ENCODE assay signal across 9 mouse cellular contexts in genomic region chr5:66083350-66083749, GRCm38 (mm10).
DNase-seq lines count a peak whose midpoint lies in the region; ATAC-seq and TF ChIP-seq lines count a peak whose summit lies in the region.
"Had no signal": no experiment of that assay in that cellular context is flagged by ENCODE, and none has a peak within 500 bp of the region (broad histone marks: within the 10 kb centered on the region; RNA-seq: fewer than 3 reads in every experiment).

No protein-coding gene starts in this region.

- no peak for ATAC-seq in forebrain, embryonic 11.5 days (replicated peaks; ENCODE audit: low FRiP score)
- no peak for ATAC-seq in forebrain, embryonic 15.5 days (replicated peaks)
- ATAC-seq in inflammation-experienced regulatory T-cells, adult 6 months, result peak; percentile 85

- H3K27ac ChIP-seq in forebrain, embryonic 11.5 days (ENCODE audit: low read depth, low read length), result no peak overlapping the region
- no peak overlapping the region for H3K27ac ChIP-seq in forebrain, embryonic 15.5 days (replicated peaks)
- no peak overlapping the region for H3K27ac ChIP-seq in testis, adult 2 months (ENCODE audit: control insufficient read depth, insufficient read depth, low read depth, low read length)
- H3K27ac ChIP-seq: hindbrain, embryonic 15.5 days had no signal

- TF ChIP-seq CTCF in testis, adult 2 months (IDR thresholded peaks at IDR 0.05; ENCODE audit: control insufficient read depth, insufficient read depth, insufficient replicate concordance, low read depth, low read length), result peak; percentile 98

- no peaks in the 10 kb centered on the region for H3K4me1 ChIP-seq in forebrain, embryonic 11.5 days (replicated peaks; ENCODE audit: control insufficient read depth, insufficient read depth, low read length)
- no peaks in the 10 kb centered on the region for H3K4me1 ChIP-seq in forebrain, embryonic 15.5 days
- H3K4me1 ChIP-seq in testis, adult 2 months (ENCODE audit: control insufficient read depth, insufficient read depth, low read length), result no peaks in the 10 kb centered on the region; the same call in 1 of the 2 replicates
- H3K4me1 ChIP-seq: hindbrain, embryonic 15.5 days had no signal

- 35% methylated on average over 7 of the region's 7 CpGs for WGBS in forebrain, embryonic 11.5 days
- WGBS in forebrain, embryonic 15.5 days, result 33% methylated on average over 7 of the region's 7 CpGs

- no peaks in the 10 kb centered on the region for H3K9me3 ChIP-seq in forebrain, embryonic 11.5 days (ENCODE audit: control insufficient read depth, low read length)
- no peaks in the 10 kb centered on the region for H3K9me3 ChIP-seq in forebrain, embryonic 15.5 days
- H3K9me3 ChIP-seq: hindbrain, embryonic 15.5 days had no signal

- no peaks in the 10 kb centered on the region for H3K36me3 ChIP-seq in forebrain, embryonic 11.5 days (ENCODE audit: control insufficient read depth, insufficient read depth, low read length)
- H3K36me3 ChIP-seq in forebrain, embryonic 15.5 days, result no peaks in the 10 kb centered on the region
- no peaks in the 10 kb centered on the region for H3K36me3 ChIP-seq in testis, adult 2 months (ENCODE audit: control insufficient read depth, insufficient read depth, low read length)
- H3K36me3 ChIP-seq: hindbrain, embryonic 15.5 days had no signal

- peak; percentile 74 for DNase-seq in forebrain, embryonic 11.5 days (ENCODE audit: low spot score)
- DNase-seq in ovary, postnatal 36 days (ENCODE audit: low spot score), result peak; percentile 63
- DNase-seq in ovary, adult 18-20 months (ENCODE audit: low spot score), result no peak
- DNase-seq in c-Kit-positive CD71-positive TER-119-positive erythroid progenitor cells, embryonic 14.5 days (ENCODE audit: low spot score), result peak; percentile 36
- peak; percentile 77 to 79 for DNase-seq in lung, postnatal 4 days

- H3K4me3 ChIP-seq in forebrain, embryonic 11.5 days (ENCODE audit: low read depth, low read length), result no peak overlapping the region
- no peak overlapping the region for H3K4me3 ChIP-seq in forebrain, embryonic 15.5 days
- H3K4me3 ChIP-seq in testis, adult 2 months (ENCODE audit: control insufficient read depth, low read depth, low read length), result no peak overlapping the region
- H3K4me3 ChIP-seq: hindbrain, embryonic 15.5 days had no signal

- H3K4me2 ChIP-seq in forebrain, embryonic 11.5 days (ENCODE audit: low read depth, low read length, severe bottlenecking), result no peak overlapping the region
- H3K4me2 ChIP-seq in forebrain, embryonic 15.5 days (replicated peaks), result no peak overlapping the region
- H3K4me2 ChIP-seq: hindbrain, embryonic 15.5 days had no signal

- TF ChIP-seq POLR2A in testis, adult 2 months (IDR thresholded peaks at IDR 0.05; ENCODE audit: control insufficient read depth, low read depth, low read length), result no peak

- H3K9ac ChIP-seq in forebrain, embryonic 11.5 days (ENCODE audit: low read length), result no peak overlapping the region
- H3K9ac ChIP-seq in forebrain, embryonic 15.5 days (replicated peaks), result no peak overlapping the region
- H3K9ac ChIP-seq: hindbrain, embryonic 15.5 days had no signal

- H3K27me3 ChIP-seq in forebrain, embryonic 11.5 days (ENCODE audit: control insufficient read depth, insufficient read depth, low read length), result no peaks in the 10 kb centered on the region
- H3K27me3 ChIP-seq in forebrain, embryonic 15.5 days, result no peaks in the 10 kb centered on the region
- no peaks in the 10 kb centered on the region for H3K27me3 ChIP-seq in testis, adult 2 months (ENCODE audit: control insufficient read depth, insufficient read depth, low read length)
- H3K27me3 ChIP-seq: hindbrain, embryonic 15.5 days had no signal
